Mouse (Mus musculus) megakaryocyte, embryonic 14.5 days (primary cell): ENCODE measurements at regions not wholly inside any gene's neighbourhood (a gene's known extent, or its start where the extent isn't known, plus 50 kb on each side); places are given as distances from the start of the nearest gene placed in this dataset.

Experiments
- FLI1 ChIP-seq: IDR thresholded peaks from 2 replicates; pipeline ENCODE4 v1.6.1; 2012; ENCODE audit warnings: low read length, inconsistent platforms, mixed read lengths
- GATA1 ChIP-seq: IDR thresholded peaks from 3 replicates; pipeline ENCODE4 v1.6.1; 2012; ENCODE audit warnings: mixed read lengths, low read length, inconsistent platforms, borderline replicate concordance

DNA sequence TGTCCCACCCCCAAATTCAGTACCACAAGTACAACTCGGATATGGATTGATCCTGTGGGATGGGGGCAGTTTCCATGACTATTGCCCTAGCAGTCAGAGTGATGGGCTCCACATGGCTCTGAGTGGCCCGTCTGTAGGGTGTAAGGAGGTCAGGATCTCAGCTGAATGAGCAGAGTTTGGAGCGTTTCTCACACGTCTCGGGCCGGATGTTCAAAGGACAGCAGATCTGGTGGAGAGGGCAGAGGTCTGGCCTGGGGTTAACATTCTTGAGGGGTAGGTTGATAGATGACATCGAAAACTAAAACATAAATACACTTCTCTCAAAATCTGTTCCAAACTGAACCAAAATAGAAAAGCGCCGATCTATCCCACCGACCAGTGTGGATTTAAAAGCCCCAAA, 146.5 kb upstream of the Cxcl12 start:
- TF ChIP-seq GATA1 (no peak), FLI1 (no peak)
